Mouse (Mus musculus): ENCODE results near the gene Sod1.

Gene Sod1

GRCm38 (mm10) chr16:90258950-90259349, 38.4 kb downstream of the Sod1 start:
- DNase-seq (ENCODE audit: low read depth) = no peak

- no peak for DNase-seq (ENCODE audit: low read depth)
These were observed 39.1 kb downstream of the Sod1 start for GRCm38 (mm10) chr16:90259623-90260022.

GRCm38 (mm10) chr16:90260097-90260496, 39.5 kb downstream of the Sod1 start:
- no peak for DNase-seq (ENCODE audit: low read depth)

DNA sequence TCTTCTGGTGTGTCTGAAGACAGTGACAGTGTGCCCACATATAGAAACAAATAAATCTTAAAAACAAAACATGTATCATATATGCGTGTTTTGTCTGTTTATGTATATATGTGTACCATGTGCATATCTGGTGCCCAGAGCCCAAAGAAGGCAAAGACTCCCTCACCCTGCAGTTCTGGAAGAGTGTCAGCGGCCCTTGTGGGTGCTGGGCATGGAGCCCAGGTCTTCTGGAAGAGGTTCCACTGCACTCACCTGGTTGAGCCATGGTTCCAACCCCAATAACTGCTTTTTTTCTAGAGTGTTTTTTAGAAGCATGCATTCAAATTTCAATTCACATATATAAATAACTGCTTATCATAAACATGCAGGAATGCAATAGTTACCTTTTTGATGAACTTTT, 41.2 kb downstream of the Sod1 start:
- DNase-seq (ENCODE audit: low read depth) = no peak

- no peak for DNase-seq (ENCODE audit: low read depth)
These were observed 43.5 kb downstream of the Sod1 start for GRCm38 (mm10) chr16:90264021-90264420.

DNA sequence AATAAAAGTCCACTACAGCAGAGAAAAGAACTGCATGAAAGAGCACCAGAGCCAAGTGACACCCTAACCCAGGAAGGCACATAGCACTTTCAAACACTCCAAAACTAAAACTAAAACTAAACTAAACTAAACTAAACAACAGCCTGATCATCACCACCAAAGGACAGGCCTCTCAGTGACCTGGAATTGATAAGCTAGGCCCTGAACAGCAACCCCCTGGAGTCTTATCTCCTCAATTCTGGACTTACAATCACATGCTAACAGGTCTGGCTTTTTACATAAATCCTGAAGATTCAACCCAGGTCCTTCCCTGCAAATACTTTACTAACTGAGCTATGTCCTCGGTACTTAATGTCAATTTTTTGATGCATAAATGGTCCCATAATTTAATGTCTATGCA, 44.6 kb downstream of the Sod1 start:
- DNase-seq (ENCODE audit: low read depth) = no peak

DNA sequence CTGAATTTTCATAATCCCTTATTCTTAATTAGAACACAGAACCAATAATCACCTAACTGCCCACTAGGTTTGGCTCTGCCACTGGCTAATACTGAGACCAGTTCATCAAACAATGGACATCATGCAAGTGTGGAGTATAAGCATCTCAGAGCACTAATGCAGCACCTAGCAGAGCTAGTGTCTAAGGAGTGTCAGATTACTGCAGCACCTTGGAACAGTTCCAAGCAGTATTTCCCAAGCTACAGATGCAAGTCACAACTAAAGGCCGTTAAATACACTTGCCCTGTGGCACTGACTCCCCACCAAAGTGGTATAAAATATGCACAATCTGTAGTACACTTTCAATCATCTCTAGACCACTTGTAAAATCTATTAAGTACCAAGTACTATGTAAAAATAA, 46.0 kb downstream of the Sod1 start:
- DNase-seq (ENCODE audit: low read depth) = no peak

DNA sequence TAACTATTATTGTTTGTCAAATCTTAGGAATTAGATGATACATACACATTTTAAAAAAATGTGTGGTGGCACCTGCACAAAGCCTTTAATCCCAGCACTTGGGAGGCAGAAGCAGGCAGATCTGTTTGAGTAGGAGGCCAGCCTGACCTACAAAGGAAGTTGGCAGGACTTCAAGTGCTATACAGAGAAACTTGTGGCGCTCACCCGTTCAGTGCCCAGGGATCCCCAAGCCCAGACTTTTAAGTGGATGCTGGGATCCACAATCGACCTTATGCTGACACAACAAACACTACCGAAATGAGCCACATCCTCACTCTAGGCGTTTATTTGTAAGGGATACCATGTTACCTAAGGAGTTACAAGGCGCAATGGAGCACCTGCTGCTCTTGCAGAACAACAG, 55.0 kb downstream of the Sod1 start:
- DNase-seq (ENCODE audit: low read depth) = no peak
